Mouse (Mus musculus) midbrain, postnatal 0 days (tissue): ENCODE results near the gene Lce3e. TPM values are rescaled to one million over a fixed set of nuclear protein-coding genes. Genes with fewer than 3 reads are reported as not detected.

Experiments
- ATAC-seq: fragments of 200-750 bp; cut with Nextera tagmentation; 2 replicates; pipeline ENCODE4 v1.8.0; 2017; ENCODE audit warnings: moderate number of reproducible peaks, mild to moderate bottlenecking, moderate TSS enrichment, moderate library complexity; ENCODE audit not compliant: low FRiP score
- DNase-seq: peaks from one replicate; pipeline ENCODE4 v3.0.0-alpha.2; 2015; ENCODE audit warnings: low spot score
- H3K27ac ChIP-seq: fragments of 300-500 bp; sonication (generic); 2 replicates; pipeline ENCODE4 v1.5.1; 2014; ENCODE audit warnings: low read depth, mild to moderate bottlenecking, low read length, mixed read lengths
- H3K27me3 ChIP-seq: fragments of 300-500 bp; sonication (generic); 2 replicates; pipeline ENCODE4 v1.6.1; 2014; ENCODE audit warnings: low read length, control low read depth, mixed read lengths; ENCODE audit not compliant: insufficient read depth
- H3K36me3 ChIP-seq: fragments of 300-500 bp; sonication (generic); 2 replicates; pipeline ENCODE4 v1.6.1; 2014; ENCODE audit warnings: low read length, control low read depth, mixed read lengths; ENCODE audit not compliant: insufficient read depth
- H3K4me1 ChIP-seq: fragments of 300-500 bp; sonication (generic); 2 replicates; pipeline ENCODE4 v1.6.1; 2014; ENCODE audit warnings: mild to moderate bottlenecking, control low read depth, antibody characterized with exemption, low read length, mixed read lengths; ENCODE audit not compliant: insufficient read depth
- H3K4me2 ChIP-seq: fragments of 300-500 bp; sonication (generic); 2 replicates; pipeline ENCODE4 v1.6.1; 2014; ENCODE audit warnings: low read depth, mild to moderate bottlenecking, low read length, mixed read lengths; ENCODE audit not compliant: poor library complexity, severe bottlenecking
- H3K4me3 ChIP-seq: fragments of 300-500 bp; sonication (generic); 2 replicates; pipeline ENCODE4 v1.5.1; 2014; ENCODE audit warnings: low read depth, mild to moderate bottlenecking, low read length, moderate library complexity
- H3K9ac ChIP-seq: fragments of 300-500 bp; sonication (generic); replicated peaks from 2 replicates; pipeline ENCODE4 v1.6.1; 2014; ENCODE audit warnings: mild to moderate bottlenecking, low read length, moderate library complexity, mixed read lengths; ENCODE audit not compliant: poor library complexity, severe bottlenecking
- H3K9me3 ChIP-seq: fragments of 300-500 bp; sonication (generic); 2 replicates; pipeline ENCODE4 v1.6.1; 2016; ENCODE audit warnings: low read length, control low read depth
- CTCF ChIP-seq: IDR thresholded peaks from 2 replicates; pipeline ENCODE4 v1.5.1; 2016; ENCODE audit warnings: antibody characterized with exemption, mild to moderate bottlenecking
- WGBS: fragments of 180-500 bp; shearing (Covaris S2); extraction: QIAGEN DNeasy Blood & Tissue Kit; methylation state at CpG from one replicate; pipeline ENCODE4 v1.1.7; 2014; 5-methylcytosine and 5-hydroxymethylcytosine counted together
- polyA plus RNA-seq: library from polyadenylated mRNA; unstranded; fragments of >200 nt; fragmentation: Nextera tagmentation; extraction: Ambion mirVana; gene quantifications from 2 replicates; pipeline ENCODE4 v1.2.1, GENCODE M21; 2015
- total RNA-seq: library from RNA; depleted of rRNA; stranded (reverse); fragments of >200 nt; gene quantifications from 2 replicates; pipeline ENCODE4 v1.2.3, GENCODE M21; 2014; rRNA removed

Lce3e gene
- total and polyA plus RNA-seq, 2 experiments from 2014 or later: not detected

GRCm38 (mm10) chr3:93014871-93015270 is 48.0 kb downstream of the Lce3e start:
- DNase-seq (no peak), ATAC-seq (no peak)
- TF ChIP-seq CTCF: no peak
- Histone ChIP-seq H3K27ac (no peak overlapping the region), H3K4me2 (peak overlapping the region; percentile 95), H3K4me1 (no peaks in the 10 kb centered on the region), H3K9me3 (no peaks in the 10 kb centered on the region), H3K4me3 (peak overlapping the region; percentile 56), H3K9ac (peak overlapping the region; percentile 53), H3K36me3 (no peaks in the 10 kb centered on the region), H3K27me3 (no peaks in the 10 kb centered on the region)
- WGBS: 15% methylated on average over 5 of the region's 5 CpGs

- H3K36me3 ChIP-seq: no peaks in the 10 kb centered on the region
- ATAC-seq (no peak), DNase-seq (no peak)
- H3K4me3 ChIP-seq: peak within 1 kb of the TSS; percentile 56
- peak within 1 kb of the TSS; percentile 53 for H3K9ac ChIP-seq
- WGBS: 59% methylated on average over 4 of the region's 4 CpGs
- H3K4me2 ChIP-seq: peak within 1 kb of the TSS; percentile 95
- H3K9me3 ChIP-seq: no peaks in the 10 kb centered on the region
- no peaks in the 10 kb centered on the region for H3K4me1 ChIP-seq
- no peak for TF ChIP-seq CTCF
- H3K27ac ChIP-seq: no peak within 1 kb of the TSS
- H3K27me3 ChIP-seq: no peaks in the 10 kb centered on the region
Observed at GRCm38 (mm10) chr3:93015460-93016104, 48.7 kb downstream of the Lce3e start, which contains the start of gene Crct1. Crct1 (minus strand) TSS chr3:93015687.

Other genes with a start within 250 kb of the Lce3e start
- not detected in 2 replicates for gene Lce1f, start 246.7 kb upstream of the Lce3e start, total RNA-seq
- gene Lce1f, start 246.7 kb upstream of the Lce3e start, polyA plus RNA-seq: not detected in 2 replicates
- not detected in 2 replicates for gene Gm38119, start 228.0 kb upstream of the Lce3e start, total RNA-seq
- not detected in 2 replicates for gene Gm38119, start 228.0 kb upstream of the Lce3e start, polyA plus RNA-seq
- gene Lce1g, start 214.7 kb upstream of the Lce3e start, total RNA-seq: 1.9 TPM in 1 of 2 replicates, not detected in the other
- not detected in 2 replicates for gene Lce1g, start 214.7 kb upstream of the Lce3e start, polyA plus RNA-seq
- gene Lce1h, start 202.0 kb upstream of the Lce3e start, total RNA-seq: not detected in 2 replicates
- not detected in 2 replicates for gene Lce1h, start 202.0 kb upstream of the Lce3e start, polyA plus RNA-seq
- 0.66 TPM in 1 of 2 replicates, not detected in the other for gene Lce1i, start 188.2 kb upstream of the Lce3e start, total RNA-seq
- gene Lce1i, start 188.2 kb upstream of the Lce3e start, polyA plus RNA-seq: not detected in 2 replicates
- gene Lce1j, start 176.5 kb upstream of the Lce3e start, total RNA-seq: not detected in 2 replicates
- not detected in 2 replicates for gene Lce1j, start 176.5 kb upstream of the Lce3e start, polyA plus RNA-seq
- gene Lce1k, start 159.2 kb upstream of the Lce3e start, total RNA-seq: not detected in 2 replicates
- gene Lce1k, start 159.2 kb upstream of the Lce3e start, polyA plus RNA-seq: not detected in 2 replicates
- 0.82 TPM in 1 of 2 replicates, not detected in the other for gene Kprp, start 139.8 kb upstream of the Lce3e start, total RNA-seq
- not detected in 2 replicates for gene Kprp, start 139.8 kb upstream of the Lce3e start, polyA plus RNA-seq
- not detected in 2 replicates for gene Lce1l, start 115.8 kb upstream of the Lce3e start, total RNA-seq
- not detected in 2 replicates for gene Lce1l, start 115.8 kb upstream of the Lce3e start, polyA plus RNA-seq
- gene 2310050C09Rik, start 96.8 kb upstream of the Lce3e start, total RNA-seq: 0.71 TPM in 1 of 2 replicates, not detected in the other
- gene 2310050C09Rik, start 96.8 kb upstream of the Lce3e start, polyA plus RNA-seq: not detected in 2 replicates
- gene Lce3a, start 40.8 kb upstream of the Lce3e start, total RNA-seq: not detected in 2 replicates
- not detected in 2 replicates for gene Lce3a, start 40.8 kb upstream of the Lce3e start, polyA plus RNA-seq
- not detected in 2 replicates for gene Lce3b, start 34.1 kb upstream of the Lce3e start, total RNA-seq
- not detected in 2 replicates for gene Lce3b, start 34.1 kb upstream of the Lce3e start, polyA plus RNA-seq
- gene Lce3c, start 22.6 kb upstream of the Lce3e start, total RNA-seq: not detected in 2 replicates
- gene Lce3c, start 22.6 kb upstream of the Lce3e start, polyA plus RNA-seq: not detected in 2 replicates
- gene Lce3d, start 9.7 kb upstream of the Lce3e start, total RNA-seq: not detected in 2 replicates
- gene Lce3d, start 9.7 kb upstream of the Lce3e start, polyA plus RNA-seq: not detected in 2 replicates
- gene Lce3f, start 25.2 kb downstream of the Lce3e start, total RNA-seq: not detected in 2 replicates
- not detected in 2 replicates for gene Lce3f, start 25.2 kb downstream of the Lce3e start, polyA plus RNA-seq
- 1.7 and 6.4 TPM in 2 replicates for gene Crct1, start 48.6 kb downstream of the Lce3e start, total RNA-seq
- 1.3 and 2.5 TPM in 2 replicates for gene Crct1, start 48.6 kb downstream of the Lce3e start, polyA plus RNA-seq
- gene Lce1m, start 52.0 kb downstream of the Lce3e start, total RNA-seq: 15.7 TPM in 1 of 2 replicates, not detected in the other
- not detected in 2 replicates for gene Lce1m, start 52.0 kb downstream of the Lce3e start, polyA plus RNA-seq
- not detected in 2 replicates for gene Gm4858, start 101.8 kb downstream of the Lce3e start, total RNA-seq
- gene Gm4858, start 101.8 kb downstream of the Lce3e start, polyA plus RNA-seq: not detected in 2 replicates
- 0.33 TPM in 1 of 2 replicates, not detected in the other for gene Crnn, start 177.7 kb downstream of the Lce3e start, total RNA-seq
- gene Crnn, start 177.7 kb downstream of the Lce3e start, polyA plus RNA-seq: not detected in 2 replicates
- gene Flg2, start 230.2 kb downstream of the Lce3e start, total RNA-seq: 1.4 TPM in 1 of 2 replicates, not detected in the other
- not detected in 2 replicates for gene Flg2, start 230.2 kb downstream of the Lce3e start, polyA plus RNA-seq